ENCODE assay signal across 10 mouse cellular contexts in the genomic region with DNA sequence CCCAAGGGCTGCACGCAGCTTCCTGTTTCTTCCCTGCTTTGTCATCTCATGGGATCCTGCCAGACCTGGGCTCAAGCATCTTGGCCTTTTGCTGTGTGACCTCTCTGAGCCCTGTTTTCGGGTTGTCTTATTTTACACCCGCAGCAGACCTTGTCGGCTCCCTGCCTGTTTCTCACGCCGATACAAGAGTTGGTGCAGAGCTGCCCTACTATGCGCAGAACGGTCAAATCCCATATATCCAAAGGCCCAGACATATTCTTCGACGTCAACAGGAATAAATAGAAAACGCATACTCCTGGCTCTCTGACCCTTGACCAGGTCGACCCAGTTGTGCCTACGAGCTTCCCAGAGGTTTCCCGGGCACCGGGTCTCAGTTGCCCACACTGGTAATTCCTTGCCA. TPM values are rescaled to one million over a fixed set of nuclear protein-coding genes. Genes with fewer than 3 reads are reported as not detected.
DNase-seq lines count a peak whose midpoint lies in the region; ATAC-seq and TF ChIP-seq lines count a peak whose summit lies in the region.
"Had no signal": no experiment of that assay in that cellular context is flagged by ENCODE, and none has a peak within 500 bp of the region (broad histone marks: within the 10 kb centered on the region; RNA-seq: fewer than 3 reads in every experiment).

No protein-coding gene starts in this region.

- H3K4me3 ChIP-seq in heart, postnatal 0 days (ENCODE audit: low read depth, low read length): no peak overlapping the region
- peak overlapping the region; percentile 56 for H3K4me3 ChIP-seq in embryonic facial prominence, embryonic 10.5 days
- peak overlapping the region; percentile 28; the same call in 1 of the 2 replicates for H3K4me3 ChIP-seq in intestine, embryonic 14.5 days (ENCODE audit: low read depth, low read length)
- H3K4me3 ChIP-seq in midbrain, embryonic 14.5 days (replicated peaks; ENCODE audit: low read depth, low read length): no peak overlapping the region

- peak overlapping the region; percentile 69 for H3K27ac ChIP-seq in heart, postnatal 0 days (ENCODE audit: low read depth)
- H3K27ac ChIP-seq in embryonic facial prominence, embryonic 10.5 days (replicated peaks): peak overlapping the region; percentile 89
- H3K27ac ChIP-seq in intestine, embryonic 14.5 days (ENCODE audit: low read depth): peak overlapping the region; percentile 87
- peak overlapping the region; percentile 3; the same call in 1 of the 2 replicates for H3K27ac ChIP-seq in midbrain, embryonic 14.5 days (replicated peaks; ENCODE audit: low read depth, low read length)

- H3K4me2 ChIP-seq in heart, postnatal 0 days (ENCODE audit: low read depth, low read length): 0 out of 2 replicates have a peak overlapping the region, but pooled peaks have one; percentile 47
- H3K4me2 ChIP-seq in intestine, embryonic 14.5 days (ENCODE audit: low read length): peak overlapping the region; percentile 49
- H3K4me2 ChIP-seq in midbrain, embryonic 14.5 days (ENCODE audit: low read length): peak overlapping the region; percentile 48; the same call in 1 of the 2 replicates

- TF ChIP-seq CTCF in heart, postnatal 0 days (IDR thresholded peaks at IDR 0.05; ENCODE audit: low read depth): no peak

- intact Hi-C loops in left cerebral cortex, postnatal 4 days (cut with DNase I): loop anchor here (2.0 kb wide), 1 partner anchor 44 kb away; no protein-coding TSS in a partner anchor

- 0 out of 2 replicates have a peak, but pooled peaks cover 4% of the 10 kb centered on the region for H3K4me1 ChIP-seq in heart, postnatal 0 days (ENCODE audit: control insufficient read depth, insufficient read depth)
- H3K4me1 ChIP-seq in embryonic facial prominence, embryonic 10.5 days: peaks cover 30% of the 10 kb centered on the region
- H3K4me1 ChIP-seq in intestine, embryonic 14.5 days (replicated peaks; ENCODE audit: control insufficient read depth, insufficient read depth, low read length): peaks cover 11% of the 10 kb centered on the region; the same call in 1 of the 2 replicates
- H3K4me1 ChIP-seq in midbrain, embryonic 14.5 days (ENCODE audit: control insufficient read depth, insufficient read depth, low read length): peaks cover 8% of the 10 kb centered on the region

- 0 out of 2 replicates have a peak, but pooled peaks cover 5% of the 10 kb centered on the region for H3K27me3 ChIP-seq in heart, postnatal 0 days (ENCODE audit: control insufficient read depth, insufficient read depth, low read length)
- no peaks in the 10 kb centered on the region for H3K27me3 ChIP-seq in embryonic facial prominence, embryonic 10.5 days (replicated peaks; ENCODE audit: low read depth, poor library complexity, severe bottlenecking)
- H3K27me3 ChIP-seq in intestine, embryonic 14.5 days (replicated peaks; ENCODE audit: control insufficient read depth, insufficient read depth, low read length): no peaks in the 10 kb centered on the region
- no peaks in the 10 kb centered on the region for H3K27me3 ChIP-seq in midbrain, embryonic 14.5 days (ENCODE audit: control insufficient read depth, insufficient read depth, low read length)

- no peak for ATAC-seq in heart, postnatal 0 days (ENCODE audit: insufficient read depth, low read depth)
- ATAC-seq in intestine, embryonic 14.5 days (replicated peaks; ENCODE audit: low FRiP score, low TSS enrichment, low read depth): no peak
- no peak for ATAC-seq in midbrain, embryonic 14.5 days (ENCODE audit: low FRiP score, low TSS enrichment)

- WGBS in heart, postnatal 0 days: 71% methylated on average over 15 of the region's 15 CpGs
- 81% methylated on average over 15 of the region's 15 CpGs for whole genome bisulfite sequencing in embryonic facial prominence, embryonic 10.5 days
- 82% methylated on average over 15 of the region's 15 CpGs for WGBS in intestine, embryonic 14.5 days
- 82% methylated on average over 15 of the region's 15 CpGs for WGBS in midbrain, embryonic 14.5 days

- no peak overlapping the region for H3K9ac ChIP-seq in heart, postnatal 0 days (replicated peaks; ENCODE audit: low read depth, low read length)
- peak overlapping the region; percentile 36; the same call in 1 of the 2 replicates for H3K9ac ChIP-seq in intestine, embryonic 14.5 days (ENCODE audit: low read length)
- no peak overlapping the region for H3K9ac ChIP-seq in midbrain, embryonic 14.5 days (replicated peaks; ENCODE audit: low read length)

- H3K36me3 ChIP-seq in heart, postnatal 0 days (replicated peaks; ENCODE audit: control insufficient read depth, insufficient read depth, low read length): no peaks in the 10 kb centered on the region
- H3K36me3 ChIP-seq in embryonic facial prominence, embryonic 10.5 days (replicated peaks): peaks cover 20% of the 10 kb centered on the region
- H3K36me3 ChIP-seq in intestine, embryonic 14.5 days (ENCODE audit: control insufficient read depth, insufficient read depth, low read length): no peaks in the 10 kb centered on the region
- H3K36me3 ChIP-seq in midbrain, embryonic 14.5 days (ENCODE audit: control insufficient read depth, insufficient read depth, low read length): no peaks in the 10 kb centered on the region
- H3K36me3 ChIP-seq: G1E had no signal

- TF ChIP-seq EP300 in heart, postnatal 0 days (IDR thresholded peaks at IDR 0.05; ENCODE audit: low read depth): no peak

- DNase-seq in heart, postnatal 0 days (ENCODE audit: low spot score): no peak
- no peak for DNase-seq in heart, adult 18-20 months
- DNase-seq in embryonic facial prominence, embryonic 10.5 days (ENCODE audit: low spot score): no peak
- no peak for DNase-seq in intestine, embryonic 14.5 days (ENCODE audit: low spot score)
- DNase-seq in midbrain, embryonic 14.5 days: no peak
- no peak for DNase-seq in urinary bladder, postnatal 10 days (ENCODE audit: low spot score)
- DNase-seq in left cerebral cortex, postnatal 4 days: no peak
- no peak for DNase-seq in embryo, embryonic 10 days (ENCODE audit: low spot score)

- no peaks in the 10 kb centered on the region for H3K9me3 ChIP-seq in heart, postnatal 0 days (replicated peaks; ENCODE audit: control insufficient read depth, low read length)
- H3K9me3 ChIP-seq in embryonic facial prominence, embryonic 10.5 days: no peaks in the 10 kb centered on the region
- H3K9me3 ChIP-seq in intestine, embryonic 14.5 days (ENCODE audit: control insufficient read depth, low read length): no peaks in the 10 kb centered on the region
- H3K9me3 ChIP-seq in midbrain, embryonic 14.5 days (ENCODE audit: control insufficient read depth, low read length): no peaks in the 10 kb centered on the region

RNA-seq across cellular contexts. Expression of gene 2900026A02Rik, which starts 40.3 kb away (rescaled TPM):
- 17.0 and 18.9 TPM in 2 replicates for total RNA-seq in heart, postnatal 0 days (2014; rRNA removed; ENCODE audit: low replicate concordance)
- polyA plus RNA-seq in heart, postnatal 0 days (2015; fragmentation: Nextera tagmentation; extraction: Ambion mirVana): 8.1 and 10.2 TPM in 2 replicates
- 10 to 100 TPM; 19.2 to 21.1 TPM for total RNA-seq in heart, adult 18-20 months (2021)
- 3.7 and 4.6 TPM in 2 replicates for polyA plus RNA-seq in embryonic facial prominence, embryonic 10.5 days (2016; fragmentation: Nextera tagmentation; extraction: Ambion mirVana)
- polyA plus RNA-seq in intestine, embryonic 14.5 days (2014; fragmentation: Nextera tagmentation; extraction: Ambion mirVana): 6.9 TPM in 2 replicates
- 1.6 and 2.1 TPM in 2 replicates for polyA plus RNA-seq in midbrain, embryonic 14.5 days (2014; fragmentation: Nextera tagmentation; extraction: Ambion mirVana)
- total RNA-seq in left cerebral cortex, postnatal 4 days (2021): 10 to 100 TPM; 40.1 to 41.4 TPM
- polyA plus RNA-seq: G1E had no signal

RNA-seq across cellular contexts. Expression of gene Tmem211, which starts 46.0 kb away (rescaled TPM):
- total RNA-seq in heart, postnatal 0 days (2014; rRNA removed; ENCODE audit: low replicate concordance): not detected in 2 replicates
- not detected in 2 replicates for polyA plus RNA-seq in heart, postnatal 0 days (2015; fragmentation: Nextera tagmentation; extraction: Ambion mirVana)
- not detected for total RNA-seq in heart, adult 18-20 months (2021)
- polyA plus RNA-seq in embryonic facial prominence, embryonic 10.5 days (2016; fragmentation: Nextera tagmentation; extraction: Ambion mirVana): 0.21 and 0.46 TPM in 2 replicates
- not detected in 2 replicates for polyA plus RNA-seq in intestine, embryonic 14.5 days (2014; fragmentation: Nextera tagmentation; extraction: Ambion mirVana)
- 0.15 TPM in 1 of 2 replicates, not detected in the other for polyA plus RNA-seq in midbrain, embryonic 14.5 days (2014; fragmentation: Nextera tagmentation; extraction: Ambion mirVana)
- total RNA-seq in left cerebral cortex, postnatal 4 days (2021): under 1 TPM in 1 of 2 experiments, not detected in 1; 0.18 TPM
- total RNA-seq: G1E; left cerebral cortex, postnatal 25 days had no signal
- polyA plus RNA-seq: G1E had no signal

Comparison
In these comparisons a context has a peak if more than half of its experiments do, and no peak if none do; other contexts are left out.
1. H3K27ac ChIP-seq: peak in every context shown above with its lines; median percentile 89 in embryonic facial prominence, embryonic 10.5 days; 87 in intestine, embryonic 14.5 days; 69 in heart, postnatal 0 days; 3 in midbrain, embryonic 14.5 days.
2. H3K4me3 ChIP-seq: peak in embryonic facial prominence, embryonic 10.5 days (single experiment) and intestine, embryonic 14.5 days (single experiment); none in heart, postnatal 0 days (single experiment) and midbrain, embryonic 14.5 days (single experiment).
3. Peak in every context shown above with its lines, with median percentiles within 50 percentile points of each other: H3K4me2 ChIP-seq.